Mouse (Mus musculus) fat pad, adult 2 months (tissue): ENCODE data around the gene Nup210.

Experiments
- DNase-seq: peaks from one replicate; pipeline ENCODE4 v3.0.0-alpha.2; 2011; ENCODE audit warnings: low read depth, low spot score; ENCODE audit errors: extremely low read depth

Nup210 gene

DNA sequence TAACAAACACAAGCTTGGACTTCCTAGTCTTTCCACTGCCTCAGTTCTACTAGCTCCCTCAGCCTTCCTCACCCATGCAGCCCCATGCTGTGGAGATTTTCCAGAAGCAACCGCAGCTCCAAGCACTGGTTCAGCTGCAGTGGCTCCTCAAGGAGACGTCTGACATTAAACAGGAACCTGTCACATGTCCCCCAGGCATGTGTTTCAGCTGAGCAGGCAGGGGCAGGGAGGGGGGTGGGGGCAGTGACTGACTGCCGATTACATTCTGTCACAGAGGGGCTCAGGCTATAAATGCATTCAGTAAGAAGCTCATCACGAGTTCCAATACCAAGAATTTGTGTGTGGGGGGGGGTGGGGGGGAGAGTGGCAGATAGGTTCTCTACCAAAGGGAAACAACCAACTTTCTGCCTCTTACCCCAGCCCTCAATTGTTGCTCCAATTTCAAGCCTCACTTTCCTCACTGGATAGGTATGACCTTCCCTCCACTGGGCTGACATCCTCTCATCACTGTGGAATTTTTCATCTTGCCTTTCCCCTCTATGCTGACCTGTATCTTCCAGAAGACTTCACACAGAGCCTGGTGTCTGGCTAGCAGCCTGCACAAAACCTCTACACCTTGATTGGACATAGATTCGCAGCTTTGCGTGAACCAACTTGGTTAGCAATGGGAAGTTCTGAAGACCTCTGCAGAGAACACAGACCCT, 71.8 kb downstream of the Nup210 start:
- no peak for DNase-seq

DNA sequence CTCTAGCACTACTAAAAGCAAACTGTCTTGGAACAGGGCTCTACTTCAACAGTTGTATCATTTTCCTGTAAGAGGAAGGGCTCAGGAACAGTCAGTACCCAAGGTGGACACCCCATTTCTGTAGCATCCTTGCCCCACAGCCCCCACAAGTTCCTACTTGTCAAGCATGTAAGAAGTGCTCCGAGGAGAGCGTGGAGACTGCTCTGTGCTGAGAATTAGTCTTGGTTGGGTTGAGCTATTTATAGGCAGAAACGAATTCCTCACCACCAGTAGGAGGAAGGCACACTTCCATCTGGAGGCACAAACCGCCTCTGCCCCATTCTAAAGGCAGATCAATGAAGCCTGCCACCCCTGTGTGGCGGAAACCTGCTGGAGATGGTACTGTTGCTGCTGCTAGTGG, 75.3 kb downstream of the Nup210 start:
- no peak for DNase-seq

- DNase-seq: no peak
Measured at GRCm38 (mm10) chr6:91028256-91028655, 88.4 kb downstream of the Nup210 start.

DNA sequence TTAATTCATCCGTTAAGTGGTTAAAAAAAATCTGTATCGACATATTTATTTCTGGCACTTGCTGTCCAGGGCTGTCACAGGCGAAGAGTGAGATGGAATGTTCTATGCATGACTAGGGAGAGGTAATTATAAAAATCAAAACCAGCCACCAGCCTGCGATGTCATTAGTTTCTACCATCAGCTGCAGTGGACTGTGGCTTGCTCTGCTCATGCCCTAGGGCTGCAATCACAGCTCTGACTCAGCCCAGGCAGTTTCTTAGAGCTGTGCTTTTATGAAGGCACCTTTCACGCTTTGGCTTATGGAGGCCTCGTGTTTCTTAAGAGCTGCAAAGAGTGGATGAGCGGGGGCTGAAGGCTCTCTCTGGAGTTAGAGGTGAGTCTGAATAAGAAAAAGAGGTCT, 95.8 kb downstream of the Nup210 start:
- DNase-seq: no peak

- DNase-seq: no peak
Measured at GRCm38 (mm10) chr6:91016600-91017230, 99.9 kb downstream of the Nup210 start.

DNA sequence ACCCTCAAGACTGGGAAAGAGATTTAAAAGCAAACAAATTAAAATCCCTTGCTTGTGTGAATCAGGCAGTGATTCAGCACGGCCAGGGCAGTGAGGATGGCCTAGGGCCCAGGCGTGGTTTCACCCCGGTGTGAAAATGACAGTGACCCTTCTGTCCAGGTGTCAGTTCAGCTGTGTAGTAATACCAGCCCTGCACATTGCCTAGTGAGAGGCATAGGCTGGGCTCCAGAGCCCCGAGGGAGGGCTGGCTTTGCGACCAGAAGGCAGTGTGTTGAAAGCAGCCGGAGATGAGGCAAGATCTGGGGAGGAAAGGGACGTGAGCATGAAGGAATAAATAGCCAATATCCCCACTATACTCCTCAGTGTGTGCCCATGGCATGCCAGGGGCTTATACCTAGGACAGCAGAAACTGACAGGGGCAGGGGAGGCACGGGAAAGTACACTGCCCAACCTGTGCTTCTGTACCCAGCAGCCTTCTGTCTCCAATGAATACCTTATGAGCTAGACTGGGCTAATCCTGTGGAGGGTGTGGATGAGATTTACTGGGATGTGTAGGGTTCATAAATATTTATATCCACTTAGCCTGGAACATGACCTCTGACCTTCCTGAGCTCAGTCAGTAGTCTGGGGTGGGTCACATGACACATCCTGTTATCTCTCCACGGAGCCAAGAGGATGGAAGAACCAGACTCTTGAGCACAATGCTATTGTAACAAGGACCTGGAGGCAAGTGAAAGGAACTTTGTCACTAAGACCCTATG, 102.3 kb downstream of the Nup210 start:
- DNase-seq: no peak

DNA sequence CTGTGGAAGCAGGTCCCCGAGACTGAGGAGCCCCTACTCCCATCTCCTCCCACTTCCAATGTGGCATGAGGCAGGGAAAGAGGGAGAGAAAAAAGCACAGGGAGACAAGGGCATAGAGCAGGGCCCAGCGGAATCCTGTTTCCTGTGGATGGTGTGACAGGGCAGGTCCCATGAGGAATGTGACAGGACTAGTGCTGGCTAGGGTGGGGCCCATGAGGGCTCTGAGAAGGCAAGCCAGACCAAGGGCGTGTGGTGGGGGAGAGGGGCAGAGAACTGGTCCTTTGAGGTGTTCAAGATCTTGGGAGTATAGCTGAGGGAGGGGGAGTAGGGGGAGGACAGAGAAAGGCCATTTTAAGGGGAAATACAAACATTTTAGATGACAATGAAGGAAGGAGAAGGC, 104.2 kb downstream of the Nup210 start:
- no peak for DNase-seq

GRCm38 (mm10) chr6:91011568-91011967, 105.1 kb downstream of the Nup210 start:
- no peak for DNase-seq

DNA sequence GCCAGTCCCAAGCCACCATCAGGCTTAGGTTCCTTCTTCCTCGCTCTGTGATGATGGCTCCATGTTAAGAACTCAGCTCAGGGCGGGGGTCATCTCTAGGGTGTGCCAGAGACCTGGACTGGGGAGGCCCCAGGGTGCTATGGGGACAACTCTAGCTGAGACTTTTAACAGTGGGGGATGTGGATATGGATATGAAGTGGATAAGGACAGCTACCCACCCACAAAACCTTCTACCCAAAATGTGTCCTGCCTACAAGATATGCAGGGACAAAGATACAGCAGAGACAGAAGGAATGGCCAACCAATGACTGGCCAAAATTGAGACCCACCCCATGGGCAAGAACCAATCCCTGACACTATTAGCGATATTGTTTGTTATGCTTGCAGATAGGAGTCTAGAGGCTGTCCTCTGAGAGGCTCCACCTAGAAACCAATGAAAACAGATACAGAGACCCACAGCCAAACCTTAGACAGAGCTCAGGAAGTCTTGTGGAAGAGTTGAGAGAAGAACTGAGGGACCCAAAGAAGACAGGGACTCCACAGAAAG, 108.3 kb downstream of the Nup210 start:
- DNase-seq: no peak

- DNase-seq: no peak
Measured at GRCm38 (mm10) chr6:91007207-91007606, 109.4 kb downstream of the Nup210 start.

DNA sequence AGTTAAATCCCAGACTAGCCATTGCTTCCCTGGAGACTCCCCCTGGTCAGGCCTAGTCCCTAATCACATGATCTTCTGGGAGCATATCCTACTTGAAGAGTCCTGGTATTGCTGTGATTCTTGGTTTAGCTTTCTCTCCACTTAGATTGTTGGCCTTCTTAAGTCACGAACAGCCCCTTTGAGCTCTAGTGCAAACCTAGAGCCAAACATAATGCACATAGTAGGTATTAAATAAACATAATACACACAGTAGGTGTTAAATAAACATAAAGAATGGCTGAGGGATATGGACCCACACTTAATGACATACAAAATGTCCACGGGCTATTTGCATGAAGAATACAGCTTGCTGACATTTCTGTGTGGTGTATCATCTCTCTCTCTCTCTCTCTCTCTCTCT, 112.5 kb downstream of the Nup210 start:
- DNase-seq: no peak

DNA sequence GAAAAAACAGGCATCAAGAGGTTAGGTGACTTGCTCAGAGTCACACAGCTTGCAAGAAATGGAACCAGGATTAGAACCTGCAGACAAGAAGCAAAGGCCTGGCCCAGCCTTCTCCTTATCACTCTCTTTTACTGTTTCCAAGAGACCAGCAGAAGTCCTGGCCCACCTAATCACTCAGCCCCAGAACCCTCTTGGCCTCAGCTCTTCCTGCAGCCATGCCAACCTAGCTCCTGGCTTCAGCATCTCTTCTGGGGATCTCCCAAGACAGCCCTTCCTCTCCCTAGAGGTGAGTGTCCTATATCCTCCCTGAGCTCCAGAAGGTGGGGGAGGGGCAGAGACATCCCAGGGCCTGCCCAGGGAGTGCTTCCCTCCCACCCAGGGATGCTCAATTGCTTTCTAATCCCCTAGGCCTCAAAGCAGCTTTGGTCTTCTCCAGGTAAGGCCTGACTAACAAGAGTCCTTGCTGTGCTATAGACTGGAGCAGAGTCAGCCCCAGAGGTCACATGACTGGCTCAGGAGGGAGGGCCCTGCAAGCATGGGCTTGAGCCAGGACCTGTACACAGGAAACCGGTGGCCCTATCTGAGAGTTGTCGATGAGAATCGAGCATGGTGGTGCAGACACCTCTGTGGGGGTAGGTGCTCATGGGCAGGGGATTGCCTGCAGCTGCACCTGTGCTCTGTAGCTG, 113.2 kb downstream of the Nup210 start:
- no peak for DNase-seq

DNA sequence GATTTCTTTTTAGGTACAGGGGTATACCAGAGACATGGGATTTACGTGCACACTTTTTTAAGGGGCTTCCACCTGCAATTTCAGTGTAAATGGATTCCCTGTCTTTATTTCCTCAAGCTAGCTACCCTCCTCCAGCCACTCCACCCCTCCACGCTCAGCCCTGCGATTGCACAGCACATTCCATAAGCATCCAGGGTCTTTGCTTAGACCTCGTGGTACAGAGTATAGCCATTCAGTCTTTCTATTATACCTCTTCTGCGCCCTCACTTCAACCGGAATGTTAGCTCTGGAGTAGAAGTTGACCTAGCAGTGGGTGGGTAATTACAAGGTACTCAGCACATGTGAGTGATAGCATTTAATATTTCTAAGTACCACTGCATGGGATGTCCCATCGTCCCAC, 115.1 kb downstream of the Nup210 start:
- DNase-seq: no peak

DNA sequence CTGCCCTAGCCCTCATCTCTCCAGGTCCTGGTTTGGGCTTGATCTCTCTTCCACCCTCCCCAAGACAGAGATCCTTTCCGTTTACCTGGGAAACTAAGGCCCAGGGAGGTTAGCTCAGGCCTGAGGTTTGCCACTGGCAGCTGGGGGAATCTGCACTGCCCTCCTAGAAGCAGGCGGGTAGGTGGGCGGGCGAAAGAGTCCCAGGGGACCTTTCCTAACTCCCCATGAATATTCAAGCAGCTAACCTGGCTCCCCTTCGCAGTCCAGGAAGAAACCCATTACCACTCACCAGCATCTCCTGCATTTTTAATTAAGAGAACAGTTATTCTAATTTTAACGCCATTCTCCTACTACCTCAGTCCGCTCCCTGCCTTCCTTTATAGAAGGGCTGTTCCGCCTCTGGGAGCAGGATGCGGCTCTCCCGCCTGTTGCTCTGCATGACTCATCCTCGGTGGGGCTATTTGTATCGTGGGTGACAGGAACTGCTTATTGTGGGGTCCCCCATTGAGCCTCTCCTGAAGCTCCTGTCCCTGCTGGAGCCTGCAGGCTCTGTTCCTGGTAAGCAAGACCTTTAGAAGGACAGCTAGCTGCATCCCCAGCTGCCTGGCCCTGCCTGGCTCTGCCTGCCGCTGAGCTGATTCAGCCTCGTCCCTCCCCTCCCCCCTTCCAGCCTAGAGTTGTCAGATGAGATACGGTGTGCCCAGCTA, 115.7 kb downstream of the Nup210 start:
- DNase-seq: no peak

DNA sequence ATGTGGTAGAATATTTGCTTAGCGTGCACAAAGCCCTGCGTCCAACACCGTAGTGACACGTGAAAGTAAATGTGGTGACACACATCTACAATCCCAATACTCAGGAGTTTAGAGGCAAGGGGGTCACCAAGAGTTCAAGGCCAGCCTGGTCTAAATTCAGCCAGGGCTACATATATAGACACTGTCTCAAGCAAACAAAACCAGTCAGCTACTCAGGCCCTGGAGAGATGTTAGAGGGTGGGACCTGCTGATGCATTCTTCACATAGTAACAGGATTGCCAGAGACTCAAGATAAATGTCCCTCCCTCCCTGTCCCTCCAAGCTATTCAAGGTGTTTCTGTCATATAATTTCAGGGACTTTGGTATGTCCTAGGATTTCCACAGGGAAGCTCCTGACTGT, 117.5 kb downstream of the Nup210 start:
- no peak for DNase-seq

DNA sequence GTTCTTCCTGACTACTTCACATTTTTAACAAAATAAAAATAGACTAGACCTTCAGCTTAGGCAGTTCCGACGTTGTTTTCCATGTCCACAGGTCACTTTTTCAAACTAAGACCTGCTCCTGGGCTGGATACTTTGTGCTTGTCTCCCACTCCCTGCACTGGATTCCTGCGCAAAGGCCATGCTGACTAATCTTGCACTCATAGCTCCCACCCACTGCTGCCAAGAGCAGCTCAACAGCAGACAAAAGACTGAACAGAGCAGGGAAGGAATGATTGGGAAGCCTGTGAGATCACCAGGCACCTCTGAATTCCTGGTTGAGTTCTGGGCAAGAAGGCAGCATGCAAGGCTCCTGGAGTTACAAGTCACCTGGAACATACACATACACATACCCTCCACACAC, 119.6 kb downstream of the Nup210 start:
- DNase-seq: no peak

- no peak for DNase-seq
Measured at GRCm38 (mm10) chr6:90996181-90996580, 120.4 kb downstream of the Nup210 start.

GRCm38 (mm10) chr6:90988648-90989317, 127.8 kb downstream of the Nup210 start, which contains the start of gene Iqsec1:
Gene Iqsec1, minus strand, starts transcription at chr6:90988685.
- DNase-seq: no peak

- no peak for DNase-seq
Measured at GRCm38 (mm10) chr6:90988299-90988625, 128.4 kb downstream of the Nup210 start.
